Mouse (Mus musculus): Measurements from ENCODE around the gene Smap2.

Gene Smap2

DNA sequence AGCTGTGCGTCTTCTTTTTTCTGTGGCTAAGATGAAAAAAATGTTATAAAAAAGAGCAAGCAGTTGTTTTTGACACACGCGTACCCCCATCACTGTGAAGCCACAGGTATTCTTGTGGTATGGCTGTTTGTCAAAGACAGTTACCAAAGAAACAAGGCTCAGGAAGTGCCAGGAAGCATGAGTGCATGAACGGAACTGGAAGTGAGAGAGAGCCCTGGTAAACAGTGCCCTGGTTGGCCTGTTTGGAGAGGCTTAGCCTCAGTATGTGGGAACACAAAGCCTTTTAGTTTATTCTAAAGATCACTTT lies 41.7 kb downstream of the Smap2 start:
- DNase-seq (ENCODE audit: low spot score in 2 of 2) = peak in 1 of 2 experiments; percentile 27

GRCm38 (mm10) chr4:120974711-120975427 lies 42.2 kb downstream of the Smap2 start:
- no peak for DNase-seq (ENCODE audit: low spot score in 2 of 2)

- no peak for DNase-seq (ENCODE audit: low spot score in 2 of 2)
Observed at GRCm38 (mm10) chr4:120971842-120972241, 45.2 kb downstream of the Smap2 start.

GRCm38 (mm10) chr4:120969382-120970146 lies 47.5 kb downstream of the Smap2 start:
- DNase-seq (ENCODE audit: low spot score in 2 of 2) = peak in 1 of 2 experiments; percentile 51

- DNase-seq (ENCODE audit: low spot score in 2 of 2) = no peak
Observed at GRCm38 (mm10) chr4:120968486-120968885, 48.6 kb downstream of the Smap2 start.

GRCm38 (mm10) chr4:120955586-120955985 lies 61.5 kb downstream of the Smap2 start:
- no peak for DNase-seq (ENCODE audit: low spot score in 2 of 2)

- no peak for DNase-seq (ENCODE audit: low spot score in 2 of 2)
Observed at GRCm38 (mm10) chr4:120953667-120954066, 63.4 kb downstream of the Smap2 start.

DNA sequence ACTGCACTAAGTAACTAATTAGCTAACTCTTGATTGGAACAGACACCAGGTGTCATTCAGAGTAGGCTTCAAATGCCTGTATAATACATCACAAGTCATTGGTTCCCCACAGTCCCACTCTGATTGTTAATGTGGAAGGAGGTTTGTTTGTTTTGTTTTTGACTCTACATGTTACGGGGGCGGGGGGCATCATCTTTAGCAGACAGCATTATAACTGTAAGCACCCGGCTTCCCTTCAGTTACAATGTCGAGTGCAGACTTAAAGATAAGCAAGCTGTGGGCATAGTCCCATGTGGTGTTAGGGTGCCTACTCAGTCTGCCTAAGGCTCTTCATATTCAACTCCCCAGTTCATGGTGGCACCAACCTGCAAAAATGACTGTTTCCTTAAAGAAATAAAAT lies 64.0 kb downstream of the Smap2 start:
- DNase-seq (ENCODE audit: low spot score in 2 of 2) = no peak

DNA sequence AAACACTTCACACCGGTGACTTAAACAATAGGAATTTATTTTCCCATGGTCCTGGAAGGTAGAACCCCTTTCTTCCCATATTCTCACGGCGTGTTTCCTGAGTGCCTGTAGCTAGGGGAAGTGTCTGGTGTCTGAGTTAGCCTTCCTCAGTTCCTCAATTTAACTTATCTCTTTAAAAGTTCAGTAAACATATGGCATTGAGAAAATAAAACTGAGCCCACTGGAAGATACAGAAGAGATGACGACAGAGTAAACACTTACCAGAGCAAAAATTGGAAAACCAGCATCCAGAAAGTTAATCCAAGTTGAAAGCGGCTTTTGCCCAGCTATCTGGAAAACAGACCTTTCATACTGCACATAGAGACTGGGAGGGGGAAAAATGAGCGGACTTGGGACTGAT lies 64.9 kb downstream of the Smap2 start:
- peak; percentile 30 to 35 for DNase-seq (ENCODE audit: low spot score in 2 of 2)

- peak; percentile 86 to 95 for DNase-seq (ENCODE audit: low spot score in 2 of 2)
Observed at GRCm38 (mm10) chr4:120951428-120951973, 65.5 kb downstream of the Smap2 start, which contains the start of gene Zfp69. Zfp69 (minus strand) TSS chr4:120951699.

DNA sequence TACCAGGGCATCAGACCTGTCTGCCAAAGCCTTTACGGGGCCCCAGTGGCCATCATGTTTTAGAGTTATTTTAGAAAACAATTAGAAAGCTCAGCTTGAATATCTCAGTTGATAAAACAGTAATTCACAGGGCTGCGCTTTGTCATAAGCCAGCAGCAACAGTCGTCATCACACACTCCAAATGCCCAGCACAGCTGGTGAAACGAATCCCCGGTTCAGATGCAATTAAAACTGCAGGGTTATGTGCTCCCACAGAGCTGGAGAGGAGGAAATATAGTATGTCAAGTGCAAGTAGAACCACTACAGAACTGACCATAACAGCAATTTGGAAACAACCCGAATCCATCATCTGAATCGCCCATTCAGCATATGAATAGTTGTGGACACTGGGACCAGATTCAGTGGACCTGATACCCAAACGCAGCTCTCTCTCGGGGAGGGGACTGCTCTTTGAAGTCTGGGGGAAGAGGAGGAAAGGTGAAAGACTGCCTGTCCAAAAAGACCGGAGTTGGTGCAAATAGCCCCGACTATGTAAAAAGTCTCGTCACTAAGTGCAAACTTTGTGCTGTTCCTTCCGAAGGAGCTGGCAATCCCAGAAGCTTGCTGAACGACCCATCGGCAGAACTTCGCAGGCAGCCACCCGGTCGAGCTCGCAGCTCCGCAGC lies 66.2 kb downstream of the Smap2 start:
- DNase-seq (ENCODE audit: low spot score in 2 of 2) = no peak

DNA sequence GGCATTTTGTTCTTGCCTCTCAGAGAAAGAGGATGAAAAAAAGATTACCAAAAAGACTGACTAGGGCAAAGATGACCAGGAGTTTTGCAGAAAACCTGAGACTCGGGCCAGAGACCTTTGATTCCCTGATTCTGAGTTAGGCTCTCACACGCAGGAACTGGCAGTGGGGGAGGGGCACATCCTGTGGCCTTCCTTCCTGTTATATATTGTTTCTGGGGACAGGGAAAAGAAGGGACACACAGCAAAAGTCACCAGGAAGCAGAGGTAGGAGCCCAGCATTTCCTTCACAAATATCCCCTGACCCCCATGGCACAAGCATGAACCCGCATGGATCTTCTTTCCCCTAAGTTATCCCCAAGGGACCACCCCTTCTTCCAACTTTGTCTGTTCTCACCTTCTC lies 68.1 kb downstream of the Smap2 start:
- DNase-seq (ENCODE audit: low spot score in 2 of 2) = peak in 1 of 2 experiments; percentile 27

DNA sequence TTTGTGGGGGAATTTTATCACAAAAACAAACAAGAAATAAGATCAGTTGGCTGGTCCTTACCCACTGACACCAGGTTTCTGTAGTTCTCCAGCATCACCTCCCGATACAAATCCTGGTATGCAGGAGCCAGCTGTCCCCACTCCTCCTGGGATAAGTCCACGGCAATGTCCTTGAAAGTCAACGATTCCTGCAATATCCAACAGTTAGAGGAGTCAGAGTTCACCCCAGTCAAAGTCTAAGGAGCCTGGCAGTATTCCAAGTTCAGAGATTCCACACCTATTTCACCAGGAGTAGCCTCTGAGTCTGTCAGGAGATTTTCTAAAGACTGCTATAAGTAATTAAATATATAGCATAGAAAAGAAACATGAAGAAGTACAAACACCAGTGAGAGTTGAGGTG lies 82.0 kb downstream of the Smap2 start:
- DNase-seq (ENCODE audit: low spot score in 2 of 2) = no peak

GRCm38 (mm10) chr4:120930736-120931135 lies 86.3 kb downstream of the Smap2 start:
- DNase-seq (ENCODE audit: low spot score in 2 of 2) = no peak

DNA sequence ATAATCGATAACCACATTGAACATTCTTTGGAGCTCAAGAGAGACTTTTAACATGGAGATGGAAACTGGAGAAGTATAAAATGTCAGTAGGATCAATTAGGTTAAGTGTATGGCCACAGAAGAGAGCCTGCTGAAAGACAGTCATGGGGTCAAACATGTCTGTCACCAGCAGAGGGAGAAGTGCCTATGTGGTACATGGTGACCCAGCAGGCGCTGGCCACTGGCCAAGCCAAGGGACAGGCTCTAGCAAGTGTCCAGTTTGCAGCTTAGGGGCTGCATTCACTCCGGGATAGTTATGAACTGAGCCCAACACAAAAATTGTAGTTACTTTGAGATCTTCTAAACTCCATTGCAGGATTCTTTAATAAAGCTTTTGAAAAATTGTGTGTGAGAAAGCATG lies 88.4 kb downstream of the Smap2 start:
- no peak for DNase-seq (ENCODE audit: low spot score in 2 of 2)

- peak in 1 of 2 experiments; percentile 64 for DNase-seq (ENCODE audit: low spot score in 2 of 2)
Observed at GRCm38 (mm10) chr4:120925386-120925785, 91.7 kb downstream of the Smap2 start.

GRCm38 (mm10) chr4:120924554-120925299 lies 92.3 kb downstream of the Smap2 start, which contains the start of gene Exo5:
Exo5 (minus strand) TSS chr4:120925017.
- DNase-seq (ENCODE audit: low spot score in 2 of 2) = peak; percentile 73 to 93

DNA sequence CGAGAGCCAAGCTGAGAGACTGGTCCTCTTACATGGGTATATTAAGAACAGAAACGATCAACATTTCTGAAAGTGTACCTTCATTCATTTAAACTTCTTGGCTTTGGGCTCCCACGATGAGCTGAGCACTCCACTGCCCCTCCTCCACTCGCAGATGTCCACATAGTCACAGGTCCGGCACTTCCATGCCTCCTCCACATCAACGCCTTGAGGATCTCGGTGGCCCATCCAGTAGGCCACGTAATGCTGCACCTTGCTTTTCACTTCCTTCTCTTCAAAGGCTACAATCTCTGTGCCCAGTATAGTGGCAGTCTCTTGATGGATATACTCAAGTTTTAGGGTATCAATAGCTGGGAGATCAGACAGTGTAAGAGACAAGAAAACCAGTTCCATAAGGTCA lies 95.6 kb downstream of the Smap2 start:
- DNase-seq (ENCODE audit: low spot score in 2 of 2) = no peak
